Mouse (Mus musculus) layer of hippocampus, adult 9-10 months (tissue): ENCODE results near the gene Bicc1.

ENCODE experiments used
- DNase-seq: peaks from one replicate; pipeline ENCODE4 v3.0.0; 2022; ENCODE audit warnings: low spot score

Gene Bicc1

DNA sequence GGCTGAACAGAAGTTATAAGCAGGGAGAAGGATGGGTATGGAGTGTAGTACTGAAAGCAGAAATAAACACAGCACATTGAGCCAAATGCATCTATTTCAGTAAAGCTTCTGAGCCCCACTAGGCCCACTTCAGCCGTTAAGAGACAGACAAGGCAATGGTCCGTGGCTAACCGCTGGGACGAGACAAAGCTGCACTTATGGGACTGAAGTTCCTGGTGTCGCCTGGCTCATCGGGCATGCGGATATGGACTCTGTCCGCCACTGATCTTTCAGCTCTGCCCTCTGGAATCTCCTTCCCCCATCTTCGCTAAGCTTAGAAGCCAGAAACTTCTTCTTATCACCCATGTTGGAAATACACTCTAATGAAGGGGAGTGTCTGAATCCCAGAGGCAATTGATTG lies 106.8 kb downstream of the Bicc1 start:
- no peak for DNase-seq

DNA sequence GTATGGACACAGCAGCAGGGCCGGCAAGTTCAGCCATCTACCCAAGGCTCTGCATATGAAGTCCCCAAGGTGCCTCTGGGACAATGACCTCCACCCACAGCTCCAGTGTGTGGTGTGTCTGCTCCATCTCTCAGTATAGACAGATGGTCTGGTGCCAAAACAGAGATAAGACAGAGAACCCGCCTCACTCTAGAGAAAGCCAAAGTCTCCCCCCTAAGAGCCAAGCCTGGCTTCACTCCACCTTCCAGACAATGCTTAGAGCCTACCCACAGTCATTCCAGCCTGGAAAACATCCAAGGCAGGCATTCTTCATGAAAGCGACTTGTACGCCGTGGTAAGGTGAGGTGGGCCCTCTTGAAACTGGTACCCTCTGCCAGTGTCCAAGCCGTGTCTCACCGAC lies 107.3 kb downstream of the Bicc1 start:
- no peak for DNase-seq

DNA sequence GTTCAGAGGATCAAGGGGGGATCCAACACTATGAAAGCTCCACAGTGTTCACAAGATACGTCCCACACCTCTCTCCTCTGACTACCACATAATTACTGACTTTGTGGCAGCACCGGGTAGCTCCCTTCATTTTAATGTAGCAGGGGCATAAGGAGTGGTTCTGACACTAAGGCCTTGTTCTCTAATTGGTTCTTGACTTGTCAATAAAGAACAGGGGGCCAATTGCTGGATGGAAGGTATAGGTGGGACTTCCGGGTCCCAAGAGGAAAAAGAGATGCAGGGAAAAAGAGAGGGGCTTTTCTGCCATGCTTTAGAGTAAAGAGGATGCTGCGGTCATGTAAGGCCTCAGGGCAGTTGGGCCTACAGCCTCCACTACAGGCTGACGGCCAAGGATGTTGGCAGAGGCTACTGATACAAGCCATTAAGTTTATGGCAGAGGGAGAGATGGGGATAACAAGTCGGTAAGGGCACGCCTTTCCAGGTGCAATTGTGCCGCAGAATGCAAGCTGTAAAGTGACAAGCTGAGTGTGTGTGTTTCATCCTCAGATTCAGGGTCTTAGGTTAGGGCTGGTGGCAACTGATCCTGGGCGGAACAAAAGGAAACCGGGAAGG lies 108.7 kb downstream of the Bicc1 start:
- no peak for DNase-seq

DNA sequence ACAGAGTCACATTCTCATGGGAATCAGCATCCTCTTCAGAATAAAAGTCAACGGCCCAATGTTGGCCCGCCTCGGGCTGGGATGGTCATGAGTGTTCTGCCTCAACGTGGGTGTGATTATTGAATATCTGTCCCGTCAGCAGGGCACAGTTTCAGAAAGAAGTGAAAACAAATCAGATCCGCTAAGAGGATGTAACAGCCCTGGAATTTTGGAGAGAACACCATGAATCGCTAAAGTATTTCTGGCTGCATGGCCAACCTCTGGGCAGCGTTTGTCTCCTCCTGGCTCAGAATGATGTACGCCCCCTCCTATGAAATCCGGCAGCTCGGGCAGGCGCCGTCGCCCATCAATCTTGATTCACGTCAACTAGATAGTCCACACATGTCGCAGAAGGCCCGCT lies 110.2 kb downstream of the Bicc1 start:
- DNase-seq = no peak

DNA sequence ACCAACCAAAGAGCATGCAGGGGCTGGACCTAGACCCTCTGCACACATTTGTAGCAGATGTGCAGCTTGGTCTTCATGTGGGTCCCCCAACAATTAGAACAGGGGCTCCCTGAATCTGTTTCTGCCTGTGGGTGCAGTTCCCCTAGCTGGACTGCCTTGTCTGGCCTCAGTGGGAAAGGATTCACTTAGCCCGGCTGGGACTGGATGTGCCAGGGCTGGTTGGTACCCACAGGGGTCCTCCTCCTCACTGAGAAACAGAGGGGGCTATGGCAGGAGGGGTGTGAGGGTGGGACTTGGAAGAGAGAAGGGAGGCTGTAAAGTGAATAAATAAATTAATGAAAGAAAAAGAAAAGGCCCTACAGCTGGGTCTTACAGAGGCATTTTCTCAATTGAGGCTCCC lies 115.1 kb downstream of the Bicc1 start:
- no peak for DNase-seq

DNA sequence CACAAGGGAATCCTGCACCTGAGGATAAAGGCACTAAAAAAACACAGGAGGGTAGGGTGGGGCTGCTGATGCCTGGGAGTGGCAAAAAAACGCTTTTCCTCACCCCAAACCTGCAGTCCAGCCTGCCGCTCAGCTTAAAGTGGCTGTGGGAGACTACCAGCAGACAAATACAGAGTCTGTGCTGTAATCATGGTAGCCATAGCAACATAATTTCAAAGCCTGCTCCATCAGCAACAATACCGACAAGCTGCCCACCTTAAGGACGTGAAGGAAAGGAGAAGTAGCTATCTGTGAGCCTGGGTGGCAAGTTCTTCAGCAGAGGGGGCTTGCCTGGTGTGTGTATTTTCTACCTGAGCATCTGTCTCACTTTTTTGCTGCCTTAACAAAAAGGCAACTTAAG lies 117.6 kb downstream of the Bicc1 start:
- DNase-seq = no peak

DNA sequence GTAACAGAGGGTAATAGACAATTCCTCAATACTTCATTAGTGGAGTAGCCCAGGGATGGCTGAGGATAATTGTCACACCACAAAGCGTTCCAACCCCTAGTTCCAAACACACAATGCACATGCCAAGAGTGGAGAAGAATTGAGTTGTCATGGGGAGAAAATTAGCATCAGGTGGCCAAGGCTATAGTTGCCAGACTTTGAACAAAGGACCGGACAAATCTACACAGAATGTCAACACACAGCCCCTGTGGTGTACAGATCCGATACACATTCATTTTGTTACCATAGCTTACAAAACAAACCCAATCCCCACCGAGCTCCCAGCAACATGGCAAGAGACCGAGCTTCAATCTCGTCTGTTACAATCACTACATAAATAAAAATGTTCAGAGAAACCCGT lies 123.0 kb downstream of the Bicc1 start:
- DNase-seq = no peak

DNA sequence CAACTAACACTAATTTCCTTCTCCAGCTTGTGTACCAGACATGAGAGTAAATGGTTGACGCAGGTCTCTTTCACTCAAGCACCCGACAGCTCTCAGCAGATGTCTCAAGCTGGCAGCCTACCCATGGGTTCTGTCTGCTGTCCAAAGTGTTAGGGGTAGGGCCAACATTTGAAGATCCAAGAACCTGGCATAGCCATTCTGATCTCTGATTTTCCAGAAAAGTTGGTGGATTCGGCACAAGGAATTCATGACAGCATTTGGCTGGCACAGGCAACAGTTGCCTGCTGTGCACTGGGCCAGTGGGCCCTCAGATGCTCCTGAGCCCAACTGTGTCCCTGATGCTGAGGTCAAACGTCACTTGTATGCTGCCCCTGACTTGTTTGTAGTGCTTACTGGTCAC lies 130.5 kb downstream of the Bicc1 start:
- no peak for DNase-seq

DNA sequence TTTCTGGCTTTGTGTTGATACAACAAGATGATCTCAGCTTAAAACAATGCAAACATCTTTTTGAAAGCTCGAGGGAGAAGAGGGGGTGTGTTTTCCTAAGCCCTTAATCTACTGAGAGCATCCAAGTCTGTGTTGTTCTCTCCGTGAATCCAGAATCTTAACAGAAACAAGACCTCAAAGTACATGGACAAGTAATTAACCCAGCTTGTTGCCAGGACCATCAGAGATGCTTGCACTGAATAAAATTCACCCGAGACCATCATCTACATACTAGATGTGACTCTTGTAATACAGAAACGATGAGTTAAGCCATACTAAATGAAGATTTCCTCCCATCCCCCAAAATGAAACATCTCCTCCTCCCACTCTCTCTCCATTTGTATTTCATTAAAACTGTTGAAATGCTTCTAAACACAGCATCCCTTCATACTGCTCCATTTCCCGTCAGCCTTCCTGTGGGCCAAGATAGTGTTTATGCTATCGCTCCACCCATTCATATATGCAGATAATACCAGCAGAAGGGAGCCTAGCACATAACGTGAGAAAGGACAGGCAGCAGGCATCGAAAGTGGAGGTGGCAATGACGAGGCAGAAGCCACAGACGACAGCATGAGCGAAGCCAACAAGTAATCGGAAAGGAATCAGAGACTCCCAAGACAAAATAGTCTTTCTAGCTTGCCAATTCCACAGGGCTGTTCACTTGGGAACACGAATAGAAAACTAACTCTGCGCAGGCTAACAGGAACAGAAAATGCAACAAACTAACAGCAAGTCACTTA lies 131.2 kb downstream of the Bicc1 start:
- DNase-seq = no peak

DNA sequence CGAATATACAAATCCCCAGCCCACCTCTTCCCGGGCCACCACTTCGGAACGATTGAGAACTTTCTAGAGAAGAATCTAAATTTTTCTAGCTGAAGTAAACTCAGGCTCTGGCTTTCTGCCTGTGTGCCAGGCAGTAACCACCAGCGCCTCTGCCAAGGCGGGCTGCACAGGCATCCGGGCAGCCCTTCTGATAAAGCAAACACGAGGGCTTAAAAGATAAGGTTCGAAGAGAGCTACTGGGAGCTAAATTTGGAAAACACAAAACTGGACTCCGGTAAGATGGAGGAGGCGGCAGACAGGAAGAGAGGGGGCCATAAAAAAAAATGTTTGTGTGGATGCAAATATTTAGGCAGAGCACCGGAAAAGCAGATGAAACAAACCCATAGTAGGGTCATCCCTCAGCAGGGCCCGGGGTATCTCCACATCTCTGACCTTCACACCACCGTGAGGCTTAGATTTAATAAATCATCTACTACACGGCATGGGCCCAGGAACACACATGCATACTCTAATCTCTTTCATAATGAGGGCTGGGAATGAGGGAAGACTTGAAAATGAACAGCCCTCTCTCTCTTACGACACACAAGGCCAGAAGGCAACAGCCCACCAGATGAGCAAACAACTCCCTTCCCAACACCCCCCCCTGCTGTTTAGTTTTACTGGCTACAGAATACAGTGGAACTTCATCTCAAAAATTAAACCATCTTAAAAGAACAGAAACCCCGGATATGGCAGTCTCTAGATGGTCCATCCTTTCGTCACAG lies 134.2 kb downstream of the Bicc1 start:
- DNase-seq = no peak

DNA sequence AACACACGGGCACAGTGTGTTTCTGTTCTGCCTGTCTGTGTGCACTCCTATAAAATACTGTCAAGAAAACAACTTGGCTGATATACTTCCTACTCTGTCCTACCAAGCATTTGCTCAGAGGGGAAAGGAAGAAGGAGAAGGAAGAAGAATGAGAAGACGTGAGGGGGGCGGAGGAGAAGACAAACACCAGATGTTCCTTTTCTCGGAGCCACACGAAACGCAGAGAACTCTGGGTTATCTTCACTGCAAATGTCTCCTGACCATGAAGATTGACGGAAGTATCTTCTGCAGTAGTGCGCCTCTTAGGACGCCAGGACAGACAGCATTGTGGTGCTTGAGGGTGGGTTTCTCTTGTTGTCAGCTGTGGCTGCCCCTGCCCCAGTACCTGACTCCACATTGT lies 134.8 kb downstream of the Bicc1 start:
- DNase-seq = no peak

DNA sequence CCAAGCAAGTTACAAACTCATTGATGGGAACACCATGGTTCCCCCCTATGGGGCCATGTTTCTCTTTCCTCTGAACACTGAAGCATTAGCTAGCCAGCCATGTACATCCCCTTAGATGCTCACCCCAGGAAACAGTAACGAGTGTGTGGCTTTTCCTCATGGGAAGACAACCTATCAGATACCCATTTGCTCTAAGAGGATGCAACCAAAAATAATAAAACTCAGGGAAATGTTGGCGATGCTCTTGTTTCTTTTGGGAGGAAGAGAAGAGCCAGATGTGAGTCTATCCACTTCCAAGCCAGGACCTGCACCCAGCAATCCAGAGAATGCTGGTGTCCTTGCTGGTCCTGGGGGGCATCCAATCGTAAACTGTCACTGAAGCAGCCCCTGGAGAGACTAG lies 136.0 kb downstream of the Bicc1 start:
- DNase-seq = no peak

DNA sequence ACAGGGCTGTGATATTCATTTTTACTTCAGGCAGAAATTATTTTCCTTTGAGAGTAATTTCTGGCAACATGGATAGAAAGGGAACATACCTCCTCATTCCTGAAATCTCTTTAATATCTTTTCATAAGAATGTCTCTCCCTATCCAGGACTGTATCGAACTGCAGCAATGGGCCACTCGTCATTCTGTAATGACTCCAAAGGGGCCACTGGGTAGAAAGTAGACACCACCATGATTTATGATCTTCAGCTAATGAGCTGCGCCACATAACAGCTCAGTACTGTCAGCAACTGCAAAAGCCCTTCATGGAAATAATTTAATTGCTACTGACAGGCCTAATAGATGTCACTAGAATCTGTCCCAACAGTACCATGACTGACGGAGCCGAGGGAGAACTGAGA lies 139.0 kb downstream of the Bicc1 start:
- no peak for DNase-seq

DNA sequence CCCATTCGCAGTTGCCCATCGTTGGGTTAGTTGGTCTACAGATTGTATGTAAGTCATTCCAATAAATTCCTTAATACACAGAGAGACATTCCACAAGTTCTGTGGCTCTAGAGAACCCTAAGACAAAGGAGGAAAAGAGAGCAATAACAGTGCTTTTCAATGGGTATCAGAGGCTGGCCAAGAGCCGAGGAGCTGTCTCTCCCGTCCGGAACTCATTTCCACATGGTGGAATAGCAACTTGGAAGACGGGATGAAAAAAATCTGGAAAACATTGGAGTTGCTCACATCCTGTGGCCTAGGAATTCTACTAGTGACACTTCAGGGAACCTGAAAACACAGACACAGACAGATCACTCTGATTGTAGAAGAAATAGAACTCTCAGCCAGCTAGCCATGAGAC lies 139.7 kb downstream of the Bicc1 start:
- DNase-seq = no peak

DNA sequence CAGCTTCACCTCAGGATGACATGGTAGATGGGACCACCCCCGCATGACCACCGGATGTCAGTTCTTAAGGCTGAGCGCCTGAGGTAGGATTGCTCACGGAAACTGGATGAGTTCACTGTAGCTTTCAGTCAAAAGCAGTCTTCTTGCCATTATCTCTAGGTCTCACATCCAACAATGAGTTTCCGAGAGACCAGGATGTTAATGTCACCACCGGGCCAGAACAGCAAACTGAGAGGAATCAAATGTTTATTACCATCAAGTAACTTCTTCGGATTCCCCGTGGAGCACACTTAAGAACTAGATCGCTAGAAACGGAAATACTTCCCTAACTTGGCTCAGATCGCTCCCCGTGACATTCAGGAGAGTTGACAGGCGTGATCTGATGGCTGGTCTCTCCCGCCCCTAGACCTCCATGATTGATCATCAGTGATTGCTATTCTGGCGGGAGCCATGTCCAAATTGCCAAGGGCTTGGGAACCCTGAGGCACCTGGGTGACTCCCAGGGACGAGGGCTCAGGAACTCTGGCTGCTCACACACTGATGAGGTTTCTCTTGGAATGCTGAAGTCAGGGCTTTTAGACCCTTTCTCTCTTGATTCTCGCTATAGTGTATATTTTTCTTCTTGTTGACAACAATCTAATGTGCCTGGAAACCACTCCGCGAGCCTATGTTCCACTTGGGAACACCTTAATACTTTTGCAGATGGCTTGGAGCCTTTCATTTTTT lies 149.6 kb downstream of the Bicc1 start:
- DNase-seq = no peak

DNA sequence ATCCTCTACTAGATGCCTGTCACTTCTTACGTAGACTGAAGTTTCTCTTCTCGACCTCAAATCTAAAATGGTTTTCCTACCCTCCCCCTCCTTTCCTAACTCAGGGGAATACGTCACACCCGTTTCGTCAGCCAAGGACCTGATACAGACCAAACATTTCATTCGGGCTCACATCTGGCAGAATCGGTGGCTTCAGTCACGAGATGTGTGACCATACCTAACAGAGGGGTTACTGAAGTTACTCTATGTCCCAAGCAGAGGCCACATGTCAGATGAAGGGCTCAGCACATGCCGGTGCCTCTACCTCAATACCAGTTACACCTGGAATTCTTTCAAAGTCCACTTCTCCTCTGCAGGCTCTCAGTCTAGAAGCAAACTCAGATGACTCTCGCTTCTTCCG lies 150.8 kb downstream of the Bicc1 start:
- DNase-seq = no peak

DNA sequence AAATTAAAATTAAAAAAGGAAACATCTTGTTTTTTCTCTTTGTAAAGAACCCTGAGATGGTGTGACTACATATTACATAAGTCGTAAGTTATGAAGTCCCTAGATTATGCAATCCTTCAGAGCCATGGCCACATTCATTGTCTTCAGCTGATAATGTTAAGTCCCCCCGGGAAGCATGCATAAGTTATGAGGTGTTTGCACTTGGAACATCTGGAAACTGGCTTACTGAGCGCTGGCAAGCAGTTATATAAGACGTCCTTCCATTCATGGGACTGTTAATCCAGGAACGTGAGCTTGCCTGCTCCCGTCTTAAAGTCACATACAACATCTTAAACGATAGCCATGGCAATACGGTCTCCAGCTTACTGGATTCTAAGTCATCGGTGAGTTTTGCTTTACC lies 151.5 kb downstream of the Bicc1 start:
- DNase-seq = no peak

DNA sequence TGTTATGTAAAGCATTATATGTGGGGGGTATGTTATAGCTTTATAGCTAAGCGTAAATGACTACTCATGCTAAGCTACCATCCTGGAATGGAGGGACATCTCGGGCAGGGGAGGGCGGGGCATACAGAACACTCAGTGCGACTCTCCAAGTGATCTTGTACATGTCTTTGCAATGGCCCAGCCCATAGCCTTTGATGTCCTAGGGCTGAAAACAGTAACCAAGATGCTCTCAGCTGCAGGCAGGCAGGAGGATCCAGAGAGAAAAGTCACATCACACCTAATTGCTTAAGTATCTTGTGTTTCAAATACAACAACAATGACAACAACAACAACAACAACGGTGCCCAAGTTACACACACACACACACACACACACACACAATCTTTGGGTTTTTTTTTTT lies 152.0 kb downstream of the Bicc1 start:
- no peak for DNase-seq

DNA sequence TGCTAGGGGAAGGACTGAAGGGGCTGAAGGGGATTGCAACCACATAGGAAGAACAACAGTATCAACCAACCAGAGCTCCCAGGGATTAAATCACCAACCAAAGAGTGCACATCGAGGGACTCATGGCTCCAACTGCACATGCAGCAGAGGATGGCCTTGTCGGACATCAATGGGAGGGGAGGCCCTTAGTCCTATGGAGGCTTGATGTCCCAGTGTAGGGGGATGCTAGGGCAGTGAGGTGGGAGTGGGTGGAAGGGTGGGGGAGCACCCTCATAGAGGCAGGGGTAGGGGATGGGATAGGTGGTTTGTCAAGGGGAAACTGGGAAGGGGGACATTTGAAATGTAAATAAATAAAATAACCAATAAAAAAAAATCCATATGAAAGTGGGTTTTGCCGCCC lies 152.5 kb downstream of the Bicc1 start:
- DNase-seq = no peak

DNA sequence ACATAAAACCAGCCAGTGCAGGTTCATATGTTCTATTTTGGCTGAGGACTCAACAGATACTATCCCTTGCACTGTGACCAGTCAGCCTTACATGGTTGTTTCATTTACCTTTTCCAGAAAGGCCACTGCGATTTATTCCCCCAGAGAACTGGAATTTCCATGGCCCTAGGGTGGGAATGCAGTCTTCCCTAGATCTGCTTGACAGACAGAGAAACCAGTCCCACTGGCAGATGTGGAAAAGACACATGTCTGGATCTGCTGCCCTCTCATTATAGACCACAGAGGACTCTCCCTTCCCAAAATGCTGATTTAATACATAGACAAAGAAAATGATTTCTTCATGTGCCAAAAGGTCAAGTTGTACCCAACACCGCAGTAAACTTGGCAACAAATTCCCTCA lies 156.6 kb downstream of the Bicc1 start:
- DNase-seq = no peak

DNA sequence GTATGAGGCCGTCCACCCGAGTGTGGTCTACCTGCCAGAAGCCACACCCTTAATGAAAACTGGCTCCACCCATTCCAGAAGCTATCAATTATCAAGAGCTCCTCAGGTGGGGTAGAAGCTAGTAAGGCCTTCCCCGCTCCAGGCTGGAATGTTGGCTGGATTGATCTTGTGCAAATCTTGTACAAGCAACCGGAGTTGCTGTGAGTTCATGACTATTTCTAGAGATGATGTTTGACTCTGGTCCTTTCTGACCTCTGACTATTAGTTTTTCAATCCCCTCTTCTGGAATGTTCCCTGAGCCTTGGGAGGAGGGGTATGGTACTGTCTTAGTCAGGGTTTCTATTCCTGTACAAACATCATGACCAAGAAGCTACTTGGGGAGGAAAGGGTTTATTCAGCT lies 157.3 kb downstream of the Bicc1 start:
- no peak for DNase-seq

DNA sequence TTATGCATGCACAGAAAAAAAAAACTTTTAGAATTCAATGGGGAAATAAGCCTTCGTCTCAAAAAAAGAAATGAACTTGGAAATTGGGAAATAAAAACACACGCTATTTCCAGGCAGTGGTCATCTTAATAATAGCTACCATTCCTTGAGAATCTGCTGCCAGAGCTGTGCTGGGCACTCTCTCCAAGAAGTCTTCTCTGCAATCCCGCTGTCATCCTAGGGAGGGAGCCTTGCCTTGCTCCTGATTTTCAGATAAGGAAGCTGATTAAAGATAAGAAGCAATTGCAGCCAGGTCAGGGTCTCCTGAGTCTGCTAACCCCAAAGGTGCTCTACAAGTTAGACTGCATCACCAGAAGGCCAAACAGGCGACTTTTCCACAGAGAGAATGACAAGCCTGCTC lies 161.4 kb downstream of the Bicc1 start:
- DNase-seq = no peak

DNA sequence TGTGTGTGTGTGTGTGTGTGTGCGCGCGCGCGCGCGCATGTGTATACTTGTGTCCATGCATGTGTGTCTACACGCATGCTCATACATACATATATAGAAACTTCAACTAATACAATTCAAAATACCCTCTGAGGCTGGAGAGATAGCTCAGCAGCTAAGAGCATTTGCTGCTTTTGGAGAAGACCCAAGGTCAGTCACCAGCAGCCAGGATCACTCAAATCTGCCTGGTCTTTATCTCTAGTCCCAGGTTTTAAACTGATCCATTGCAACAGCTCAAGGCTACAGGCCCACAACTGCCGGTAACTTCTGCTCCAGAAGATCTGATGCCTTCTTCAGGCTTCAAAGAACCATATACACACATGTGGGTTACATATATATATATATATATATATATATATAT lies 163.4 kb downstream of the Bicc1 start:
- no peak for DNase-seq
